Mouse (Mus musculus): ENCODE measurements around the gene Insig2. TPM values are rescaled to one million over a fixed set of nuclear protein-coding genes. Genes with fewer than 3 reads are reported as not detected.

Gene Insig2
- polyA plus RNA-seq, 1 experiment, result 80.3 TPM

DNA sequence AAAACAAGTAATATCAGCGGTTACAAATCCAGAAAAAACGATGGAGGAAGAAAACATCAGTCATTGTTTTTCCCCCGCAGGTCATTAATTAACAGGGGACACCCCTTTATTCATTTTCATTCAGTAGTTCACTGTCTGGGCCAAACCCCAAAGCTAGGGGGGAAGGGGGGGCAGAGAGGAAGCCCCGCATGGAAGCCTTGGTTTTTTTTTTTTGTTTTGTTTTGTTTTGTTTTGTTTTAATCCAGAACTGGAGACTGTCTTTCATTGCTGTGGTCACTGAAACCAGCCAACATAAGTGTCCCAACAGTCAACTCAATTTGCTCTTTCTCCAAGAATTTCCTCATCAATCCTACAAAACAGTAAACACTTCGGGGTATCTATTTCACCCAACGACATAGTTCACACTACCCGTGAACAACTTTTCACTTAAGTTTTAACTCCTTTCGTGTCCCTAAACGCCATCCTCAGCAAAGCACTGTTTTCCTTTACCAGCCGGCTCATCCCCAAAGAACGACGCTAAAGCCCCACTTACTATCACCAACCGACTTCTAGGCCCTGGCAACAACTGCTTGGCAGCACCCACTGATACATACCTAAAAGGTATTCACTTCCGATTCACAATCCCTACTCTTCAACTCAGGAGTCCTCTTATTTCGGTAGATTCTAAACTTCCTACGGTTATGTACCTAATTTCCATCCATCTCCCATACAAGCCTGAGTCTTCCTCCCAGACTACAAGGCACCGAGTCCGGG is 5.6 kb downstream of the Insig2 start:
- Histone ChIP-seq H3K4me1 (ENCODE audit: control insufficient read depth, insufficient read depth, low read length) (no peaks in the 10 kb centered on the region; the same call in 1 of the 2 replicates), H3K27me3 (ENCODE audit: control insufficient read depth, insufficient read depth, low read length) (no peaks in the 10 kb centered on the region), H3K27ac (ENCODE audit: control insufficient read depth, insufficient read depth, low read depth, low read length) (peak overlapping the region; percentile 52), H3K4me3 (ENCODE audit: control insufficient read depth, low read depth, low read length) (peak overlapping the region; percentile 86), H3K36me3 (ENCODE audit: control insufficient read depth, insufficient read depth, low read length) (no peaks in the 10 kb centered on the region)
- TF ChIP-seq CTCF (IDR thresholded peaks at IDR 0.05; ENCODE audit: control insufficient read depth, insufficient read depth, insufficient replicate concordance, low read depth, low read length) (no peak), POLR2A (IDR thresholded peaks at IDR 0.05; ENCODE audit: control insufficient read depth, low read depth, low read length) (no peak)

DNA sequence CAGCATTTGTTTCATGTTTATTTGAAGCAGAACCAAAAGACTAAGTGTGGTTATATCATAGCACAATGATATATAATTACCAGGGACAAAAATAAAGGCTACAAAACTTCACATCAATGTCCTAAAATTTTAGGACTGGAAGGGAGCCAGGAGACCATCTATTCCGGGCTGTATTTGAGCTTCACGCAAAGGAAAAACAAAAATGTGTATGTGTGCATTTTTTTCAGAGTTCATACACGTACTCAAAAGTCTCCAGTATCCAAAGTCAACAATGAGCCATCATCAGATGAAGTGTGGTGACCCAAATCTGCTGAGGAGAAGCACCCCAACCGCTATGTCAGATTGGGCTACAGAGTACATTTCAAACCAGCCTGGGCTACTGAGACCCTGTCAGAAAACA is 8.9 kb downstream of the Insig2 start:
- TF ChIP-seq POLR2A (IDR thresholded peaks at IDR 0.05; ENCODE audit: control insufficient read depth, low read depth, low read length) (no peak), CTCF (IDR thresholded peaks at IDR 0.05; ENCODE audit: control insufficient read depth, insufficient read depth, insufficient replicate concordance, low read depth, low read length) (no peak)
- no peak overlapping the region for H3K4me3 ChIP-seq (ENCODE audit: control insufficient read depth, low read depth, low read length)
- no peaks in the 10 kb centered on the region for H3K27me3 ChIP-seq (ENCODE audit: control insufficient read depth, insufficient read depth, low read length)
- H3K27ac ChIP-seq (ENCODE audit: control insufficient read depth, insufficient read depth, low read depth, low read length), result no peak overlapping the region
- no peaks in the 10 kb centered on the region; the same call in 1 of the 2 replicates for H3K4me1 ChIP-seq (ENCODE audit: control insufficient read depth, insufficient read depth, low read length)
- no peaks in the 10 kb centered on the region for H3K36me3 ChIP-seq (ENCODE audit: control insufficient read depth, insufficient read depth, low read length)

DNA sequence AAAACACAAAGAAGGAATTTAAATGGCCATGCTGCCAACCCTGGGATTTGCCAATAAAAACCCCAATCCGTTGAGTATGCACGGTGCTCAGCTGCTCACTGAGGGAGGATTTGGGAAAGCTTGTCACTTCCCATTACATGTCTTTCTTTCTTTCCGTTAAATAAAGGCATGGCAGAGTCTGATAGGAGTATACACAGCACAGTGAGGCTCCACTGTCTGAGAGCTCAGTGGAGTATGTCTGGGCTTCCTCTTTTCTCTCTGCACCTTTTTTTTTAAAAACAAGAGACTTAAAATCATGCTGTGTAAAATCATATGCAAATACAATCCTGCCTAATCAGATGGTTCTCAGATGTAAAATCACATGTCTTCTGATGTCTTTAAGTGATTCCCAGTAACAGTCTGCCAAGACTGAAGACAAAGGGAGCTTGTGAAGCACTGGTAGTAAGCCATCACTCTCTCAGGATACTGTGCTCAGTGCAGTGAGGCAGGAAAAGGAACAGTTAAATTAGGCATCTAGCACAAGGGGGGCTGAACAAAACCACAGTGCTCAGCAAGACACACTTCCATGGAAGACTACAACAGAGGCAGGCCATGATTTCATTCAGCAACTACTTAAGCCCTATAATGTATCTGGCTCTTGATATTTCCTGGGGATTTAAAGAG is 17.5 kb downstream of the Insig2 start:
- no peak for TF ChIP-seq POLR2A (IDR thresholded peaks at IDR 0.05; ENCODE audit: control insufficient read depth, low read depth, low read length)
- no peak for TF ChIP-seq CTCF (IDR thresholded peaks at IDR 0.05; ENCODE audit: control insufficient read depth, insufficient read depth, insufficient replicate concordance, low read depth, low read length)
- H3K27ac ChIP-seq (ENCODE audit: control insufficient read depth, insufficient read depth, low read depth, low read length), result no peak overlapping the region

DNA sequence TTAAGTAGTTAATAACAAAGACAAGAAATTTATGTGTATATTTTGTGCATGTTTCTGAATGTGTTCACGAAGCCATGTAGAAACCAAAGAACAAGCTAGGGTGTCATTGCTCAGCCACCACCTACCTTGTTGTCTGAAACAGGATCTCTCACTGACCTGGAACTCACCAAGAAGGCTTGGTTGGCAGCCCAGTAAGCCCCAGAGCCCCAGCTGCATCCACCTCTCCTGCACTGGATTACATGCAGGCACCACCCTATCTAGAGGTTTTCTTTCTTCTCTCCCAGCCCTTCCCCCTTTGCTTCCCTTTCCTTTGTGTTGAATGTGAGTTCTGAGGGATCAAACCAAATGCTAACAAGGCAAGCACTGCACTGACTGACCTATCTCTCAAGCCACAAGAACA is 19.2 kb downstream of the Insig2 start:
- Histone ChIP-seq H3K27me3 (ENCODE audit: control insufficient read depth, insufficient read depth, low read length) (no peaks in the 10 kb centered on the region), H3K36me3 (ENCODE audit: control insufficient read depth, insufficient read depth, low read length) (peaks cover 2% of the 10 kb centered on the region; the same call in 1 of the 2 replicates), H3K4me3 (ENCODE audit: control insufficient read depth, low read depth, low read length) (no peak overlapping the region), H3K4me1 (ENCODE audit: control insufficient read depth, insufficient read depth, low read length) (no peaks in the 10 kb centered on the region), H3K27ac (ENCODE audit: control insufficient read depth, insufficient read depth, low read depth, low read length) (no peak overlapping the region)
- no peak for TF ChIP-seq POLR2A (IDR thresholded peaks at IDR 0.05; ENCODE audit: control insufficient read depth, low read depth, low read length)
- TF ChIP-seq CTCF (IDR thresholded peaks at IDR 0.05; ENCODE audit: control insufficient read depth, insufficient read depth, insufficient replicate concordance, low read depth, low read length), result no peak

More for the DNA sequence above, 17.5 kb downstream of the Insig2 start:
- no peaks in the 10 kb centered on the region for H3K27me3 ChIP-seq (ENCODE audit: control insufficient read depth, insufficient read depth, low read length)
- no peak overlapping the region for H3K4me3 ChIP-seq (ENCODE audit: control insufficient read depth, low read depth, low read length)
- H3K4me1 ChIP-seq (ENCODE audit: control insufficient read depth, insufficient read depth, low read length), result no peaks in the 10 kb centered on the region
- peaks cover 2% of the 10 kb centered on the region; the same call in 1 of the 2 replicates for H3K36me3 ChIP-seq (ENCODE audit: control insufficient read depth, insufficient read depth, low read length)

DNA sequence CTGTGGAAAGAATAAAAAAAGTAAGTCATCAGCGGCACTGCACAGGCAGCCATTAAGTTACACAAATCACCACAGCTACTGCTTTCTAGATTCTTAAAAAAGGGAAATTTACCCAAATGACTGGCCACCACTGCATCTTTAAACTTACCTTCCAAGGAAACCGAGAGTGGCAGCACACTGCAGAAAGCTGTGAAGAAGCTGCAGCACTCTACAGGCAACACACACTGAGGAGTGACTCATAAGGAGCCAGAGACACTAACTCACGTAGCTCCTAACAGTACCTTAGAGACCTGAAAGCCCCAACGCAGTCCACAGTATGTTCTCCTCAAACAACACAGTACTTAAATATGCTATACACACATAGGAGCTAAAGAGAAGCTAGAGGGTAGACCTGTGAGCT is 20.1 kb downstream of the Insig2 start:
- Histone ChIP-seq H3K36me3 (ENCODE audit: control insufficient read depth, insufficient read depth, low read length) (peaks cover 2% of the 10 kb centered on the region; the same call in 1 of the 2 replicates), H3K4me3 (ENCODE audit: control insufficient read depth, low read depth, low read length) (no peak overlapping the region), H3K4me1 (ENCODE audit: control insufficient read depth, insufficient read depth, low read length) (no peaks in the 10 kb centered on the region), H3K27ac (ENCODE audit: control insufficient read depth, insufficient read depth, low read depth, low read length) (no peak overlapping the region), H3K27me3 (ENCODE audit: control insufficient read depth, insufficient read depth, low read length) (no peaks in the 10 kb centered on the region)
- TF ChIP-seq CTCF (IDR thresholded peaks at IDR 0.05; ENCODE audit: control insufficient read depth, insufficient read depth, insufficient replicate concordance, low read depth, low read length) (no peak), POLR2A (IDR thresholded peaks at IDR 0.05; ENCODE audit: control insufficient read depth, low read depth, low read length) (no peak)

DNA sequence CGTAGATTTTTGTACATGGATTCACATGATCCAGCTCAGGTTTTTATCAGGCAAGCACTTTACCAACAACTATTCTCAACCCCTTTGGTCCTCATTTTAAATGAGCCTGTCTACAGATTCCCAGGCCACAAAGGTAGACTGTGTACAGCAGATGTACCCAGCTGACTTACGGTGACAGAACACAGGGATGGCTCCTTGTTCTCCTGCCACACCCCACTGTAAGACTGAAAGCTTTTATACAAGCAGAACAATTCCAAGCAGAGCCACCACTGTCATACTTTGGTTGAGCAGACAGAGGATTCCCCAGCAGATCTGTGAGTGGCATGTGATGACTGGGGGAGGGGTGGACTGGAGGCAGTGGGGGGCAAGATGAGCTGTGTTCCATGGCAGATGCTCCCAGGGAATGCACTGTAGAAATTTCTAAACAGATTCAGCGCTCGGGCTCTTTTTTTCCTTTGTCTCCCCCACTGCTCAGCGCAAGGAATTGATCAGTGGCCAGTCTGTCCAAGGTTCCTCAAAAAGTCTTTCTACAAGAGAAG is 35.6 kb downstream of the Insig2 start:
- Histone ChIP-seq H3K4me1 (ENCODE audit: control insufficient read depth, insufficient read depth, low read length) (peaks cover 3% of the 10 kb centered on the region), H3K27me3 (ENCODE audit: control insufficient read depth, insufficient read depth, low read length) (no peaks in the 10 kb centered on the region), H3K4me3 (ENCODE audit: control insufficient read depth, low read depth, low read length) (no peak overlapping the region), H3K36me3 (ENCODE audit: control insufficient read depth, insufficient read depth, low read length) (no peaks in the 10 kb centered on the region), H3K27ac (ENCODE audit: control insufficient read depth, insufficient read depth, low read depth, low read length) (no peak overlapping the region)
- no peak for TF ChIP-seq CTCF (IDR thresholded peaks at IDR 0.05; ENCODE audit: control insufficient read depth, insufficient read depth, insufficient replicate concordance, low read depth, low read length)
- TF ChIP-seq POLR2A (IDR thresholded peaks at IDR 0.05; ENCODE audit: control insufficient read depth, low read depth, low read length), result no peak

DNA sequence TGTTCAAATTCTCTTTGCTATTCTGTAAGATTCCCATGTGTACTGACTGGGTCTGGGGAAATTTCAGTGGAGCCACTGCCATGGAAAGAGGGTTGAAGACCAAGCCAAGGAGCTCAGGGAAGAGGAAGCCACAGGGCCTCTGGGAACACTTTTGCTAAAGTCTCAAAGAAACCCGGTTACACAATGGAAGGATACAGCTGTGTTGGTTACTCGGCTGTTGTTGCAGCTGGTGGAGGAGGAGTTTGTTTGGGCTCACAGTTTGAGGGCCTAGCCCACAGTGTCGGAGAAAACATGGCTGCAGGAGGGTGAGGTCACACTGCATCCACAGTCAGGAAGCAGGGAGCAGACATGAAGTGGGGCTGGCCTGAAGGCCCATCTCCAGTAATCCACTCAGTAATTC is 38.8 kb downstream of the Insig2 start:
- Histone ChIP-seq H3K4me3 (ENCODE audit: control insufficient read depth, low read depth, low read length) (peak overlapping the region; percentile 50), H3K27me3 (ENCODE audit: control insufficient read depth, insufficient read depth, low read length) (no peaks in the 10 kb centered on the region), H3K27ac (ENCODE audit: control insufficient read depth, insufficient read depth, low read depth, low read length) (peak overlapping the region; percentile 87), H3K4me1 (ENCODE audit: control insufficient read depth, insufficient read depth, low read length) (peaks cover 3% of the 10 kb centered on the region), H3K36me3 (ENCODE audit: control insufficient read depth, insufficient read depth, low read length) (no peaks in the 10 kb centered on the region)
- TF ChIP-seq POLR2A (IDR thresholded peaks at IDR 0.05; ENCODE audit: control insufficient read depth, low read depth, low read length) (no peak), CTCF (IDR thresholded peaks at IDR 0.05; ENCODE audit: control insufficient read depth, insufficient read depth, insufficient replicate concordance, low read depth, low read length) (no peak)
